Mouse (Mus musculus) spleen, adult 2 months (tissue): ENCODE data around the gene Lamb1. TPM values are rescaled to one million over a fixed set of nuclear protein-coding genes. Genes with fewer than 3 reads are reported as not detected.

ENCODE experiments used
- DNase-seq, 2 experiments: peaks; one replicate each; pipeline versions ENCODE4 v3.0.0 to v3.0.0-alpha.2; 2012 to 2021; ENCODE audit warnings: low spot score in 2 of 2, low read depth in 1 of 2
- H3K27ac ChIP-seq: fragments of 200-500 bp; 2 replicates; pipeline ENCODE4 v1.5.1; 2012; ENCODE audit warnings: low read length, inconsistent platforms; ENCODE audit not compliant: insufficient read depth
- H3K27me3 ChIP-seq: fragments of 200-500 bp; 2 replicates; pipeline ENCODE4 v1.6.1; 2012; ENCODE audit warnings: mild to moderate bottlenecking, moderate library complexity, low read length, inconsistent platforms; ENCODE audit not compliant: control insufficient read depth, insufficient read depth
- H3K36me3 ChIP-seq: fragments of 200-500 bp; 2 replicates; pipeline ENCODE4 v1.6.1; 2012; ENCODE audit warnings: mild to moderate bottlenecking, low read length, inconsistent platforms; ENCODE audit not compliant: control insufficient read depth, insufficient read depth
- H3K4me1 ChIP-seq: fragments of 200-500 bp; 2 replicates; pipeline ENCODE4 v1.6.1; 2011; ENCODE audit warnings: inconsistent platforms; ENCODE audit not compliant: control insufficient read depth, insufficient read depth, insufficient read length
- H3K4me3 ChIP-seq: fragments of 200-500 bp; 2 replicates; pipeline ENCODE4 v1.5.1; 2011; ENCODE audit warnings: mild to moderate bottlenecking, inconsistent platforms; ENCODE audit not compliant: insufficient read depth, insufficient read length; ENCODE audit errors: extremely low read depth
- CTCF ChIP-seq: fragments of 200-500 bp; IDR thresholded peaks from 2 replicates; pipeline ENCODE4 v1.5.1; 2011; ENCODE audit warnings: mild to moderate bottlenecking, inconsistent platforms; ENCODE audit not compliant: insufficient read depth, insufficient read length, insufficient replicate concordance; ENCODE audit errors: extremely low read depth
- POLR2A ChIP-seq: fragments of 200-500 bp; IDR thresholded peaks from 2 replicates; pipeline ENCODE4 v1.6.1; 2011; ENCODE audit warnings: low read depth, low read length, inconsistent platforms
- WGBS: fragments of 180-500 bp; shearing (Covaris S2); methylation state at CpG from one replicate; pipeline ENCODE4 v1.1.7; 2018; 5-methylcytosine and 5-hydroxymethylcytosine counted together
- polyA plus RNA-seq: library from polyadenylated mRNA; depleted of rRNA; stranded (reverse); fragments of >200 nt; gene quantifications from 2 replicates; pipeline ENCODE4 v1.2.3, GENCODE M21; 2012

Lamb1 gene
- polyA plus RNA-seq, 1 experiment = 1.5 TPM

- Histone ChIP-seq H3K4me3 (no peak overlapping the region), H3K4me1 (no peaks in the 10 kb centered on the region), H3K27ac (no peak overlapping the region), H3K27me3 (no peaks in the 10 kb centered on the region), H3K36me3 (no peaks in the 10 kb centered on the region)
- TF ChIP-seq POLR2A = no peak
- TF ChIP-seq CTCF = no peak
- no peak for DNase-seq
- 69% methylated on average over 8 of the region's 8 CpGs for WGBS
Measured at GRCm38 (mm10) chr12:31272012-31272735, 7.1 kb downstream of the Lamb1 start.

- H3K4me3 ChIP-seq = no peak overlapping the region
- H3K4me1 ChIP-seq = no peaks in the 10 kb centered on the region
- H3K27me3 ChIP-seq = no peaks in the 10 kb centered on the region
- 76% methylated on average over 2 of the region's 2 CpGs for WGBS
- TF ChIP-seq CTCF (no peak), POLR2A (no peak)
- no peak overlapping the region for H3K27ac ChIP-seq
- H3K36me3 ChIP-seq = no peaks in the 10 kb centered on the region
- no peak for DNase-seq
Measured at GRCm38 (mm10) chr12:31272846-31273245, 7.8 kb downstream of the Lamb1 start.

- H3K27me3 ChIP-seq = no peaks in the 10 kb centered on the region
- TF ChIP-seq CTCF (no peak), POLR2A (no peak)
- H3K4me3 ChIP-seq = no peak overlapping the region
- H3K27ac ChIP-seq = no peak overlapping the region
- H3K36me3 ChIP-seq = no peaks in the 10 kb centered on the region
- no peaks in the 10 kb centered on the region for H3K4me1 ChIP-seq
- 88% methylated on average over 7 of the region's 7 CpGs for WGBS
- DNase-seq = no peak
Measured at GRCm38 (mm10) chr12:31273646-31274045, 8.6 kb downstream of the Lamb1 start.

- no peak overlapping the region for H3K4me3 ChIP-seq
- no peaks in the 10 kb centered on the region for H3K27me3 ChIP-seq
- 80% methylated on average over 10 of the region's 10 CpGs for WGBS
- no peak for DNase-seq
- H3K4me1 ChIP-seq = no peaks in the 10 kb centered on the region
- no peaks in the 10 kb centered on the region for H3K36me3 ChIP-seq
- H3K27ac ChIP-seq = no peak overlapping the region
- TF ChIP-seq POLR2A (no peak), CTCF (no peak)
Measured at GRCm38 (mm10) chr12:31275411-31275810, 10.4 kb downstream of the Lamb1 start.

- H3K36me3 ChIP-seq = no peaks in the 10 kb centered on the region
- no peak overlapping the region for H3K4me3 ChIP-seq
- no peak for DNase-seq
- H3K27me3 ChIP-seq = no peaks in the 10 kb centered on the region
- no peak overlapping the region for H3K27ac ChIP-seq
- H3K4me1 ChIP-seq = no peaks in the 10 kb centered on the region
- 89% methylated on average over 11 of the region's 11 CpGs for whole genome bisulfite sequencing
- TF ChIP-seq POLR2A = no peak
- no peak for TF ChIP-seq CTCF
Measured at GRCm38 (mm10) chr12:31278270-31278669, 13.2 kb downstream of the Lamb1 start.

GRCm38 (mm10) chr12:31280318-31280717 lies 15.3 kb downstream of the Lamb1 start:
- no peaks in the 10 kb centered on the region for H3K36me3 ChIP-seq
- no peaks in the 10 kb centered on the region for H3K4me1 ChIP-seq
- H3K4me3 ChIP-seq = no peak overlapping the region
- no peaks in the 10 kb centered on the region for H3K27me3 ChIP-seq
- no peak for TF ChIP-seq CTCF
- no peak for TF ChIP-seq POLR2A
- H3K27ac ChIP-seq = no peak overlapping the region
- 93% methylated on average over 7 of the region's 7 CpGs for WGBS
- DNase-seq = no peak

GRCm38 (mm10) chr12:31281100-31281591 lies 16.1 kb downstream of the Lamb1 start:
- no peak overlapping the region for H3K27ac ChIP-seq
- no peaks in the 10 kb centered on the region for H3K4me1 ChIP-seq
- TF ChIP-seq POLR2A (no peak), CTCF (no peak)
- H3K4me3 ChIP-seq = no peak overlapping the region
- no peaks in the 10 kb centered on the region for H3K27me3 ChIP-seq
- H3K36me3 ChIP-seq = no peaks in the 10 kb centered on the region
- 84% methylated on average over 9 of the region's 9 CpGs for WGBS
- DNase-seq = no peak
